Mouse (Mus musculus) limb, embryonic 14.5 days (tissue): ENCODE data around the gene Fam102a. TPM values are rescaled to one million over a fixed set of nuclear protein-coding genes. Genes with fewer than 3 reads are reported as not detected.

Source experiments
- ATAC-seq: fragments of 200-750 bp; cut with Nextera tagmentation; 2 replicates; pipeline ENCODE4 v1.8.0; 2017; ENCODE audit warnings: low read depth, moderate number of reproducible peaks, moderate TSS enrichment; ENCODE audit not compliant: low FRiP score
- DNase-seq: peaks from one replicate; pipeline ENCODE4 v3.0.0-alpha.2; 2015; ENCODE audit warnings: low spot score
- H3K27ac ChIP-seq: fragments of 300-500 bp; sonication (generic); replicated peaks from 2 replicates; pipeline ENCODE4 v1.5.1; 2014; ENCODE audit warnings: low read depth, mild to moderate bottlenecking, low read length, moderate library complexity, mixed read lengths
- H3K27me3 ChIP-seq: fragments of 300-500 bp; sonication (generic); 2 replicates; pipeline ENCODE4 v1.6.1; 2014; ENCODE audit warnings: low read length, mixed read lengths; ENCODE audit not compliant: control insufficient read depth, insufficient read depth
- H3K36me3 ChIP-seq: fragments of 300-500 bp; sonication (generic); 2 replicates; pipeline ENCODE4 v1.6.1; 2014; ENCODE audit warnings: mild to moderate bottlenecking, low read length, moderate library complexity, mixed read lengths; ENCODE audit not compliant: control insufficient read depth, insufficient read depth
- H3K4me1 ChIP-seq: fragments of 300-500 bp; sonication (generic); 2 replicates; pipeline ENCODE4 v1.6.1; 2014; ENCODE audit warnings: antibody characterized with exemption, low read length, mixed read lengths; ENCODE audit not compliant: control insufficient read depth, insufficient read depth
- H3K4me2 ChIP-seq: fragments of 300-500 bp; sonication (generic); replicated peaks from 2 replicates; pipeline ENCODE4 v1.6.1; 2014; ENCODE audit warnings: low read depth, mild to moderate bottlenecking, low read length, moderate library complexity; ENCODE audit not compliant: severe bottlenecking
- H3K4me3 ChIP-seq: fragments of 300-500 bp; sonication (generic); replicated peaks from 2 replicates; pipeline ENCODE4 v1.5.1; 2014; ENCODE audit warnings: low read length
- H3K9ac ChIP-seq: fragments of 300-500 bp; sonication (generic); 2 replicates; pipeline ENCODE4 v1.6.1; 2014; ENCODE audit warnings: mild to moderate bottlenecking, low read depth, low read length, moderate library complexity; ENCODE audit not compliant: severe bottlenecking
- H3K9me3 ChIP-seq: fragments of 300-500 bp; sonication (generic); 2 replicates; pipeline ENCODE4 v1.6.1; 2016; ENCODE audit warnings: low read length; ENCODE audit not compliant: control insufficient read depth
- POLR2A ChIP-seq: fragments of 200-500 bp; IDR thresholded peaks from 2 replicates; pipeline ENCODE4 v1.8.0; 2012; ENCODE audit warnings: inconsistent platforms, mild to moderate bottlenecking, moderate library complexity, borderline replicate concordance; ENCODE audit not compliant: insufficient read depth, insufficient read length; ENCODE audit errors: extremely low read depth
- WGBS: fragments of 180-500 bp; shearing (Covaris S2); extraction: QIAGEN DNeasy Blood & Tissue Kit; methylation state at CpG from one replicate; pipeline ENCODE4 v1.1.7; 2014; 5-methylcytosine and 5-hydroxymethylcytosine counted together
- polyA plus RNA-seq, 2 experiments: library from polyadenylated mRNA; depleted of rRNA in 1 of 2; stranded (reverse) in 1 of 2; unstranded in 1 of 2; fragments of >200 nt; fragmentation: Nextera tagmentation in 1 of 2; extraction: Ambion mirVana in 1 of 2; gene quantifications; 2 replicates each; pipeline versions ENCODE4 v1.2.1 to v1.2.3; 2012 to 2014

The Fam102a gene
- polyA plus RNA-seq, 2 experiments: 15.3 to 17.2 TPM

DNA sequence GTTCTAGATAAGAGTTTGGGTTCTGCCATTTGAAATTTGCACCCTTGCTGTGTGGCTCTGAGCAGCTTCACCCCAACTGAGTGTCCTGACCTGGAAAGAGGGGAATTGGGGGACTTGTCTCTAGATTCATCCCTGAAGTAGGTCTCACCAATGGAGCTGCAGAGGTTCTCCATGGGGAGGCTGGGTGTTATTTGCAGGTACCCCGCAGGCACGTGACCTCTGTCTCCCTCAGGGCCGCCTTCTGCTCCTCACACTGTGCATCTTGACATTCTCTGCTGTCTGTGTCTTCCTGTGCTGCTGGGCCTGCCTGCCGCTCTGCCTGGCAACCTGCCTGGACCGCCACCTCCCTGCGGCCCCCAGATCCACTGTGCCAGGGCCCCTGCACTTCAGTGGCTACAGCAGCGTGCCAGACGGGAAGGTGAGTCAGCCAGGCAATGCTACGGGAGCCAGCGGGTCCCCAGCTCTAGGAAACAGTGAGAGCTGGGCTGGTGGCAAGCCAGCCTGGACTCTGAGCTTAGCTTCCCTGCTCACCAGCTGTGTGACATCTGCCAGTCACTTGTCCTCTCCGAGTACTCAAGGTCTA, 54.2 kb downstream of the Fam102a start:
- H3K36me3 ChIP-seq: peaks cover 15% of the 10 kb centered on the region
- H3K4me3 ChIP-seq: no peak overlapping the region
- DNase-seq: no peak
- no peak for TF ChIP-seq POLR2A
- no peaks in the 10 kb centered on the region for H3K27me3 ChIP-seq
- 65% methylated on average over 11 of the region's 11 CpGs for WGBS
- no peak overlapping the region for H3K4me2 ChIP-seq
- no peaks in the 10 kb centered on the region for H3K9me3 ChIP-seq
- no peak overlapping the region for H3K27ac ChIP-seq
- ATAC-seq: no peak
- H3K9ac ChIP-seq: no peak overlapping the region
- H3K4me1 ChIP-seq: peaks cover 20% of the 10 kb centered on the region

DNA sequence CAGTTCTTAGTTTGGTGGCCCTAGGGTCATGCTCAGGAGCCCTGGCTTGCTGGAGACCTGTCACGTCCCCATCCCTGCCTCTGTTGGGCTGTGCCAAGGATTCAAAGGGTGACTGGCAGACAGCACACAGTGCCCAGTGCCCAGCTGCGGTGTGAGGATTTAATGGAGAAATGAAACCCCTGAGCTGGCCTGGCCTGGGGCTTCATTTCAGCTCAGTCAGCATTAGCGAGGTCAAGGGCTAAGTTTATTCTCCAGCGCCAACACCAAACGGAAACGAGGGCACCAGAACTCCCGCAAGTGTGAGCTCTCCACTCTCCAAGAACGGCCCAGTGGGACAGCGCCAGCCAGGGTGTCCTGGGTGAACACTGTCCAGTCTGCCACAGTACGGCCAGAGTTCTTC, 55.1 kb downstream of the Fam102a start:
- WGBS: 76% methylated on average over 10 of the region's 10 CpGs
- H3K4me2 ChIP-seq: no peak overlapping the region
- H3K36me3 ChIP-seq: peaks cover 24% of the 10 kb centered on the region
- no peak overlapping the region; the same call in 1 of the 2 replicates for H3K27ac ChIP-seq
- H3K4me1 ChIP-seq: peaks cover 20% of the 10 kb centered on the region
- ATAC-seq (no peak), DNase-seq (no peak)
- no peak for TF ChIP-seq POLR2A
- H3K27me3 ChIP-seq: no peaks in the 10 kb centered on the region
- no peaks in the 10 kb centered on the region for H3K9me3 ChIP-seq
- H3K4me3 ChIP-seq: no peak overlapping the region
- no peak overlapping the region for H3K9ac ChIP-seq

DNA sequence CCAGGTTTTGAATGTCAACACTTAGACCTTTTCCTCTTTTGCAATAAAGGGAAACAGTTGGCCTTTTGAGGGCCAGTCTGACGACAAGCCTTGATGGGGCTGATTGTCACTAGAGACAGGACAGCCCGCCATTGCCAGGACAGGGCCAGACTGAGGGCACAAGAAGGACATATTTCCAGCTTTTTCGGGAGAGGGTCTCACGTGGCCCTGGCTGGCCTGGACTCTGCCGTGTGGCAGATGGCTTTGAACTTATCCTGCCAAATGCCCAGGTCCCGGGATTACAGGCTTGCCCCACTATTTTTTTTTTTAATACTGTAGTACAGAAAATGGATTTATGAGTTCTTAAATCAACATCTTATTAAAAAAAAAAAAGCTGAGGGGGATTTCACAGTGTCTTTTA, 56.1 kb downstream of the Fam102a start:
- no peak overlapping the region for H3K27ac ChIP-seq
- no peaks in the 10 kb centered on the region for H3K9me3 ChIP-seq
- H3K27me3 ChIP-seq: no peaks in the 10 kb centered on the region
- DNase-seq: no peak
- H3K4me1 ChIP-seq: peaks cover 20% of the 10 kb centered on the region
- no peak overlapping the region for H3K4me2 ChIP-seq
- peaks cover 25% of the 10 kb centered on the region for H3K36me3 ChIP-seq
- no peak overlapping the region for H3K9ac ChIP-seq
- TF ChIP-seq POLR2A: no peak
- no peak overlapping the region for H3K4me3 ChIP-seq
- no peak for ATAC-seq
- WGBS: 49% methylated on average over 6 of the region's 6 CpGs

DNA sequence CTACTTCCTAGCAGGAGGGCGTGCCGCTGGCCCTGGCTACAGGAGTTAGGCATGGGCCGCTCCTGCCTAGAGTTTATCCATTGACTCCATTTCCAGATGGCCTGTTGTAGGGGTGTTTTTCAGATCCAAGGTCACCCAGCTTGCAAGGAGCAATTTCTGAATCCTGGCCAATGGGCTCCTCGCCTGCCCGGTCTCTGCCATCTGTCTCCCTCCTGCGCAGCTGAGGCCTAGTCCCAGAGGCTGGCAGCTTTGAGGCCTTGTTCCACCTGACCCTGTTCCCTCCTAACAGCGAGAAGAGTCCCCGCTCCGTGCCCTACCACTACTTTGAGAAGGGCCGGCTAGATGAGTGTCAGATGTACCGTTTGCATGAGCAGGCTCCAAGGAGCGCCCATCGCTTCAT, 61.6 kb downstream of the Fam102a start:
- Histone ChIP-seq H3K4me1 (peaks cover 9% of the 10 kb centered on the region; the same call in 1 of the 2 replicates), H3K27me3 (no peaks in the 10 kb centered on the region), H3K9ac (no peak overlapping the region), H3K27ac (no peak overlapping the region), H3K4me2 (no peak overlapping the region), H3K9me3 (no peaks in the 10 kb centered on the region), H3K36me3 (peaks cover 35% of the 10 kb centered on the region), H3K4me3 (no peak overlapping the region)
- DNase-seq (no peak), ATAC-seq (no peak)
- TF ChIP-seq POLR2A: no peak
- 89% methylated on average over 13 of the region's 13 CpGs for WGBS

DNA sequence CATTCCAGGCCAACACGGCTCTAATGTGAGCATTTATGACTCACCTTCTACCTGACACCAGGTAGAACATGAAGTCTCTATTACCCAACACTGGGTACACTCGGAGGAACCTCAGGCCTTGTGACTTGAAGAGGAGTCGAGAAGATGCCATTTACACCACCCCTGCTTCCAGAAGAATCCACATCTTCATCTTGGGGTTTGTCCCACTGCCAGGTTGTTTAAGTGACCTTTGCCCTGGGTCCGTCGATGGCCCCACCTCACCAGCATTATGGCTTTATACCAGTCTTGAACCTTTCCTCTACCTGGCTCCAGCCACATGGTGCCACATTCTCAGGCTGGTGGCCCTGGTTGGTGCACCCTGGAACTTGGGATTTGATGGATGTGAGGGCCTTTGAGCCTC, 62.1 kb downstream of the Fam102a start:
- Histone ChIP-seq H3K27me3 (no peaks in the 10 kb centered on the region), H3K4me3 (no peak overlapping the region), H3K9ac (no peak overlapping the region), H3K36me3 (peaks cover 35% of the 10 kb centered on the region), H3K27ac (no peak overlapping the region), H3K4me1 (peaks cover 11% of the 10 kb centered on the region; the same call in 1 of the 2 replicates), H3K9me3 (no peaks in the 10 kb centered on the region), H3K4me2 (no peak overlapping the region)
- WGBS: 85% methylated on average over 5 of the region's 5 CpGs
- ATAC-seq (no peak), DNase-seq (no peak)
- no peak for TF ChIP-seq POLR2A

DNA sequence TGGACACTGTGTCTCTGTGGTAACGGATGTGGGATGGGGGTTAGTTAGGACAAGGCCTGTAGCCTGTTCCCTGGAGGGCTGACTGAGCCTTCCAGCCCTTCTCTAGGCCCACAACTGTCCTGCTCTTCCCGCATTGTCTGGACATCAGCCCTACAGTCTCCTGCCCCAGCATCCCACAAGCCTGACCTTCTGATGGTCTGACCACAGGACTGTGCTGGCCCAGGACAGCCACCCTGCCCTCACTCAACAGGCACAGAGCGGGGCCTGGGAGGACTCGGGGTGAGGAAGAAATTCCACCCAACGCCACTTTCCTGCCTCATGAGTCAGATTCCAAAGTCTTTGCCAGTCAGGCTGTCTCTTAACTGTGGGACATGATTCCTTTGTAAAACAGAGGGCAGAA, 62.6 kb downstream of the Fam102a start:
- no peak overlapping the region for H3K9ac ChIP-seq
- no peak for TF ChIP-seq POLR2A
- H3K4me1 ChIP-seq: peaks cover 11% of the 10 kb centered on the region; the same call in 1 of the 2 replicates
- H3K4me3 ChIP-seq: no peak overlapping the region
- H3K27ac ChIP-seq: no peak overlapping the region
- H3K36me3 ChIP-seq: peaks cover 33% of the 10 kb centered on the region
- DNase-seq (no peak), ATAC-seq (no peak)
- no peak overlapping the region for H3K4me2 ChIP-seq
- no peaks in the 10 kb centered on the region for H3K9me3 ChIP-seq
- WGBS: 93% methylated on average over 5 of the region's 5 CpGs
- H3K27me3 ChIP-seq: no peaks in the 10 kb centered on the region
